ENCODE assay signal across 9 mouse cellular contexts in genomic region chr4:137594496-137595270, GRCm38 (mm10). TPM values are rescaled to one million over a fixed set of nuclear protein-coding genes. Genes with fewer than 3 reads are reported as not detected.
DNase-seq lines count a peak whose midpoint lies in the region; ATAC-seq and TF ChIP-seq lines count a peak whose summit lies in the region.
"Had no signal": no experiment of that assay in that cellular context is flagged by ENCODE, and none has a peak within 500 bp of the region (broad histone marks: within the 10 kb centered on the region; RNA-seq: fewer than 3 reads in every experiment).

No protein-coding gene starts in this region.

- H3K4me3 ChIP-seq in cerebellum, adult 2 months (replicated peaks; ENCODE audit: insufficient read depth, low read depth, low read length) = peak overlapping the region; percentile 62
- peak overlapping the region; percentile 87 for H3K4me3 ChIP-seq in erythroblast, embryonic 14.5 days (replicated peaks)
- peak overlapping the region; percentile 98 for H3K4me3 ChIP-seq in intestine, embryonic 15.5 days (replicated peaks)
- peak overlapping the region; percentile 93 for H3K4me3 ChIP-seq in stomach, postnatal 0 days (ENCODE audit: low read depth, low read length)

- 0 out of 2 replicates have a peak, but pooled peaks have one; percentile 5 for TF ChIP-seq POLR2A in cerebellum, adult 2 months (IDR thresholded peaks at IDR 0.05; ENCODE audit: borderline replicate concordance, insufficient read depth, low read length)

- ATAC-seq in intestine, embryonic 15.5 days = peak; percentile 27
- peak; percentile 34 for ATAC-seq in megakaryocyte, adult 5-6 weeks (ENCODE audit: poor library complexity, severe bottlenecking)
- ATAC-seq in stomach, postnatal 0 days (ENCODE audit: low FRiP score, low TSS enrichment) = peak; percentile 13; the same call in 1 of the 2 replicates

- H3K9ac ChIP-seq in intestine, embryonic 15.5 days = peak overlapping the region; percentile 86
- peak overlapping the region; percentile 91 for H3K9ac ChIP-seq in stomach, postnatal 0 days (ENCODE audit: low read length)

- no peak for TF ChIP-seq EP300 in stomach, postnatal 0 days (optimal IDR thresholded peaks at IDR 0.05)

- H3K36me3 ChIP-seq in erythroblast, embryonic 14.5 days (ENCODE audit: control insufficient read depth) = peaks cover 26% of the 10 kb centered on the region
- no peaks in the 10 kb centered on the region for H3K36me3 ChIP-seq in intestine, embryonic 15.5 days
- H3K36me3 ChIP-seq in stomach, postnatal 0 days (ENCODE audit: control insufficient read depth, insufficient read depth, low read length) = no peaks in the 10 kb centered on the region

- H3K27me3 ChIP-seq in cerebellum, adult 2 months (ENCODE audit: control insufficient read depth, insufficient read depth, low read length) = no peaks in the 10 kb centered on the region
- no peaks in the 10 kb centered on the region for H3K27me3 ChIP-seq in erythroblast, embryonic 14.5 days (ENCODE audit: control insufficient read depth)
- H3K27me3 ChIP-seq in intestine, embryonic 15.5 days (replicated peaks) = no peaks in the 10 kb centered on the region
- H3K27me3 ChIP-seq in stomach, postnatal 0 days (ENCODE audit: control insufficient read depth, insufficient read depth, low read length) = no peaks in the 10 kb centered on the region
- H3K27me3 ChIP-seq: Patski had no signal

- WGBS in cerebellum, adult 2 months = 2% methylated on average over 40 of the region's 40 CpGs
- 4% methylated on average over 40 of the region's 40 CpGs for WGBS in intestine, embryonic 15.5 days
- WGBS in stomach, postnatal 0 days = 2% methylated on average over 40 of the region's 40 CpGs

- TF ChIP-seq CTCF in cerebellum, adult 2 months (IDR thresholded peaks at IDR 0.05; ENCODE audit: borderline replicate concordance, insufficient read depth, low read depth, low read length) = no peak
- TF ChIP-seq CTCF in stomach, postnatal 0 days (IDR thresholded peaks at IDR 0.05; ENCODE audit: low read depth) = no peak

- H3K9me3 ChIP-seq in erythroblast, embryonic 14.5 days (ENCODE audit: control insufficient read depth, low read length) = no peaks in the 10 kb centered on the region
- H3K9me3 ChIP-seq in intestine, embryonic 15.5 days = no peaks in the 10 kb centered on the region
- H3K9me3 ChIP-seq in stomach, postnatal 0 days (ENCODE audit: control insufficient read depth, low read length) = no peaks in the 10 kb centered on the region

- H3K4me2 ChIP-seq in intestine, embryonic 15.5 days (replicated peaks) = peak overlapping the region; percentile 74
- H3K4me2 ChIP-seq in stomach, postnatal 0 days (replicated peaks; ENCODE audit: low read depth) = peak overlapping the region; percentile 54

- H3K27ac ChIP-seq in cerebellum, adult 2 months (ENCODE audit: insufficient read depth, low read length) = peak overlapping the region; percentile 62
- peak overlapping the region; percentile 98 for H3K27ac ChIP-seq in intestine, embryonic 15.5 days
- peak overlapping the region; percentile 100 for H3K27ac ChIP-seq in stomach, postnatal 0 days (replicated peaks)

- H3K4me1 ChIP-seq in cerebellum, adult 2 months (ENCODE audit: control insufficient read depth, insufficient read depth, low read length) = peaks cover 7% of the 10 kb centered on the region
- H3K4me1 ChIP-seq in erythroblast, embryonic 14.5 days (ENCODE audit: control insufficient read depth) = peaks cover 48% of the 10 kb centered on the region
- H3K4me1 ChIP-seq in intestine, embryonic 15.5 days (replicated peaks) = peaks cover 23% of the 10 kb centered on the region
- no peaks in the 10 kb centered on the region for H3K4me1 ChIP-seq in stomach, postnatal 0 days (replicated peaks; ENCODE audit: control insufficient read depth, insufficient read depth)

- DNase-seq in cerebellum, adult 2 months = peak in 1 of 2 experiments; percentile 58
- DNase-seq in cerebellum, postnatal 4 days (ENCODE audit: low spot score in 2 of 2) = no peak
- peak; percentile 20 to 39 for DNase-seq in spleen, postnatal 14 days (ENCODE audit: low spot score in 2 of 2)
- no peak for DNase-seq in spleen, adult 18-20 months
- peak; percentile 66 for DNase-seq in stomach, postnatal 0 days (ENCODE audit: low spot score)

RNA-seq across cellular contexts. Expression of gene Usp48, which starts 1.1 kb away (rescaled TPM):
- polyA plus RNA-seq in cerebellum, adult 2 months (2012; rRNA removed) = 162 and 169 TPM in 2 replicates
- polyA plus RNA-seq in erythroblast, embryonic 14.5 days (2012) = 5.0 and 9.0 TPM in 2 replicates
- 61.2 and 62.0 TPM in 2 replicates for polyA plus RNA-seq in intestine, embryonic 15.5 days (2015; fragmentation: Nextera tagmentation; extraction: Ambion mirVana)
- total RNA-seq in megakaryocyte, adult 5-6 weeks (2015) = 68.3 and 70.4 TPM in 2 replicates
- 65.5 and 77.5 TPM in 2 replicates for total RNA-seq in megakaryocyte, adult 5-6 weeks (2017)
- 30.0 and 35.4 TPM in 2 replicates for polyA plus RNA-seq in stomach, postnatal 0 days (2015; fragmentation: Nextera tagmentation; extraction: Ambion mirVana)

RNA-seq across cellular contexts. Expression of gene Ldlrad2, which starts 20.3 kb away (rescaled TPM):
- not detected in 2 replicates for polyA plus RNA-seq in cerebellum, adult 2 months (2012; rRNA removed)
- polyA plus RNA-seq in erythroblast, embryonic 14.5 days (2012) = not detected in 2 replicates
- not detected in 2 replicates for polyA plus RNA-seq in intestine, embryonic 15.5 days (2015; fragmentation: Nextera tagmentation; extraction: Ambion mirVana)
- not detected in 2 replicates for total RNA-seq in megakaryocyte, adult 5-6 weeks (2015)
- not detected in 2 replicates for total RNA-seq in megakaryocyte, adult 5-6 weeks (2017)
- not detected in 2 replicates for polyA plus RNA-seq in stomach, postnatal 0 days (2015; fragmentation: Nextera tagmentation; extraction: Ambion mirVana)
- polyA plus RNA-seq: Patski had no signal

Comparison
In these comparisons a context has a peak if more than half of its experiments do, and no peak if none do; other contexts are left out.
1. DNase-seq: peak in spleen, postnatal 14 days (2 of 2) and stomach, postnatal 0 days (single experiment); none in cerebellum, postnatal 4 days (0 of 2) and spleen, adult 18-20 months (0 of 2).
2. Peak in every context shown above with its lines, with median percentiles within 50 percentile points of each other: H3K27ac ChIP-seq, H3K4me3 ChIP-seq and ATAC-seq.